Mouse (Mus musculus) right cerebral cortex, postnatal 36 days (tissue): ENCODE results near the gene Snip1.

Experiments used
- DNase-seq, 2 experiments: peaks; one replicate each; pipeline ENCODE4 v3.0.0; 2022; ENCODE audit warnings: low spot score in 2 of 2, mixed read lengths in 1 of 2

Snip1 gene

GRCm38 (mm10) chr4:125066490-125067370 is at the start of gene Snip1:
Snip1 (plus strand) TSS chr4:125066672.
- DNase-seq = peak; percentile 93

- no peak for DNase-seq
Observed at GRCm38 (mm10) chr4:125017431-125017830, 49.0 kb upstream of the Snip1 start.

GRCm38 (mm10) chr4:125020780-125021538 is 45.5 kb upstream of the Snip1 start:
- DNase-seq = peak in 1 of 2 experiments; percentile 36

GRCm38 (mm10) chr4:125029891-125030614 is 36.4 kb upstream of the Snip1 start:
- peak; percentile 88 to 93 for DNase-seq

- no peak for DNase-seq
Observed at GRCm38 (mm10) chr4:125034341-125034740, 32.1 kb upstream of the Snip1 start.

- DNase-seq = no peak
Observed at GRCm38 (mm10) chr4:125044454-125044853, 22.0 kb upstream of the Snip1 start.

- DNase-seq = peak in 1 of 2 experiments; percentile 18
Observed at GRCm38 (mm10) chr4:125055385-125055784, 11.1 kb upstream of the Snip1 start.

GRCm38 (mm10) chr4:125056476-125056875 is 10.0 kb upstream of the Snip1 start:
- DNase-seq = no peak

- no peak for DNase-seq
Observed at GRCm38 (mm10) chr4:125057273-125057672, 9.2 kb upstream of the Snip1 start.

GRCm38 (mm10) chr4:125058033-125058432 is 8.4 kb upstream of the Snip1 start:
- DNase-seq = no peak

- DNase-seq = peak in 1 of 2 experiments; percentile 25
Observed at GRCm38 (mm10) chr4:125059025-125059424, 7.4 kb upstream of the Snip1 start.

- DNase-seq = no peak
Observed at GRCm38 (mm10) chr4:125063829-125064228, 2.6 kb upstream of the Snip1 start.

- no peak for DNase-seq
Observed at GRCm38 (mm10) chr4:125065517-125066307, 760 bp upstream of the Snip1 start, which contains the start of gene Dnali1. Dnali1 (minus strand) TSS chr4:125065703.

- no peak for DNase-seq
Observed at GRCm38 (mm10) chr4:125077700-125078099, 11.2 kb downstream of the Snip1 start.

GRCm38 (mm10) chr4:125078698-125079097 is 12.2 kb downstream of the Snip1 start:
- no peak for DNase-seq

GRCm38 (mm10) chr4:125084403-125085345 is 18.2 kb downstream of the Snip1 start, which contains the start of gene Meaf6:
Meaf6 (plus strand) TSS chr4:125085134.
- peak; percentile 84 to 86 for DNase-seq

GRCm38 (mm10) chr4:125085346-125085841 is 18.9 kb downstream of the Snip1 start:
- peak; percentile 69 to 74 for DNase-seq

GRCm38 (mm10) chr4:125093031-125093430 is 26.6 kb downstream of the Snip1 start:
- no peak for DNase-seq

- DNase-seq = no peak
Observed at GRCm38 (mm10) chr4:125096066-125096465, 29.6 kb downstream of the Snip1 start.

GRCm38 (mm10) chr4:125097412-125097811 is 30.9 kb downstream of the Snip1 start:
- no peak for DNase-seq
